Mouse (Mus musculus) E14TG2a.4 (cell line): Measurements from ENCODE around the gene Iqcf1.

ENCODE experiments used
- H3K27me3 ChIP-seq: 2 replicates; pipeline ENCODE4 v1.6.1; 2014; ENCODE audit warnings: low read length, control low read depth; ENCODE audit not compliant: insufficient read depth
- H3K36me3 ChIP-seq: 2 replicates; pipeline ENCODE4 v1.6.1; 2014; ENCODE audit warnings: low read length, control low read depth; ENCODE audit not compliant: insufficient read depth
- H3K4me1 ChIP-seq: replicated peaks from 2 replicates; pipeline ENCODE4 v1.6.1; 2014; ENCODE audit warnings: low read depth, low read length, control low read depth
- H3K4me3 ChIP-seq: replicated peaks from 2 replicates; pipeline ENCODE4 v1.5.1; 2014; ENCODE audit warnings: mild to moderate bottlenecking, low read length
- H3K9me3 ChIP-seq: 2 replicates; pipeline ENCODE4 v1.6.1; 2014; ENCODE audit warnings: low read length, control low read depth
- CTCF ChIP-seq: conservative IDR thresholded peaks from 2 replicates; pipeline ENCODE4 v1.5.1; 2014; ENCODE audit warnings: low read length
- NANOG ChIP-seq: IDR thresholded peaks from 2 replicates; pipeline ENCODE4 v1.6.1; 2014; ENCODE audit warnings: borderline replicate concordance, low read length, mixed read lengths
- POU5F1 ChIP-seq: IDR thresholded peaks from 2 replicates; pipeline ENCODE4 v1.6.1; 2014; ENCODE audit warnings: low read length, borderline replicate concordance

The Iqcf1 gene

DNA sequence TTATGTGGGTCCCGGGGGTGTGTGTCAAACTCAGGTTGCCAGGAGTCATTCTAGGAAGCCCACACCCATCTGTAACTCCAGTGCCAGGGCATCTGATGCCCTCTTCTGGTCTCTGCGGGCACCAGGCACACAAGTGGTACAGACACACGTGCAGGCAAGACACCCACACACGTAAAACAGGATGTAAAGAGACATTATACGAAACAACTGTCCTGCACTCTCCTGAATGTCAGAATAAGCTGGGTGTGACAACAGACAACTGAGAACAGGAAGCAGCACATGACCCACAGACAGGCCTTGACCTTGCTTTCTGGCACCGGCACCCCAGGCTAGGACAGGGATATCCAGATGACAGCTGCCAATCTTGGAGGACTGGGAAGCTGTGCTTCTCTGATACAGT lies 30.4 kb upstream of the Iqcf1 start:
- TF ChIP-seq NANOG (no peak), CTCF (no peak), POU5F1 (no peak)
- Histone ChIP-seq H3K27me3 (peaks cover 16% of the 10 kb centered on the region), H3K4me3 (no peak overlapping the region), H3K4me1 (peaks cover 60% of the 10 kb centered on the region), H3K9me3 (no peaks in the 10 kb centered on the region), H3K36me3 (peaks cover 1% of the 10 kb centered on the region; the same call in 1 of the 2 replicates)

DNA sequence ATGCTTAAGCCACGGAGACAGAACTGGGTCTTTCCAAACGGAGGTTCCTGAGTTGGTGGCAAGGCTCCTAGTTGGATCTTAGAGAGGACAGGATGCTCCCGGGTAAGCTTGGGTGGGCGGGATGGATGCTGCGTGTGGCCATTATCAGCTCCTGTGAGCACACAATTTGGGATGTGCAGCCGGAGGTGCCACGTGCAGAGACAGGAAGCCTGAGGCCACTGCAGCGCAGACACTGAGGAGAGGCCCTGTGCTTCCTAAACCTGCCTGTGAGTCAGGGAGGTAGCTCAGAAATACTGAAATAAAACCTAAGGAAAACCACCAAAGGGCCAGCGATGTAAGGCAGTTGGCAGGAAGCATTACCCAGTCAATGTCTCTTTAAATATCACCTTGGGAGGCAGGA lies 30.0 kb upstream of the Iqcf1 start:
- H3K4me1 ChIP-seq = peaks cover 61% of the 10 kb centered on the region
- H3K9me3 ChIP-seq = no peaks in the 10 kb centered on the region
- peaks cover 16% of the 10 kb centered on the region for H3K27me3 ChIP-seq
- no peak overlapping the region for H3K4me3 ChIP-seq
- no peaks in the 10 kb centered on the region for H3K36me3 ChIP-seq
- TF ChIP-seq NANOG (no peak), CTCF (no peak), POU5F1 (no peak)

DNA sequence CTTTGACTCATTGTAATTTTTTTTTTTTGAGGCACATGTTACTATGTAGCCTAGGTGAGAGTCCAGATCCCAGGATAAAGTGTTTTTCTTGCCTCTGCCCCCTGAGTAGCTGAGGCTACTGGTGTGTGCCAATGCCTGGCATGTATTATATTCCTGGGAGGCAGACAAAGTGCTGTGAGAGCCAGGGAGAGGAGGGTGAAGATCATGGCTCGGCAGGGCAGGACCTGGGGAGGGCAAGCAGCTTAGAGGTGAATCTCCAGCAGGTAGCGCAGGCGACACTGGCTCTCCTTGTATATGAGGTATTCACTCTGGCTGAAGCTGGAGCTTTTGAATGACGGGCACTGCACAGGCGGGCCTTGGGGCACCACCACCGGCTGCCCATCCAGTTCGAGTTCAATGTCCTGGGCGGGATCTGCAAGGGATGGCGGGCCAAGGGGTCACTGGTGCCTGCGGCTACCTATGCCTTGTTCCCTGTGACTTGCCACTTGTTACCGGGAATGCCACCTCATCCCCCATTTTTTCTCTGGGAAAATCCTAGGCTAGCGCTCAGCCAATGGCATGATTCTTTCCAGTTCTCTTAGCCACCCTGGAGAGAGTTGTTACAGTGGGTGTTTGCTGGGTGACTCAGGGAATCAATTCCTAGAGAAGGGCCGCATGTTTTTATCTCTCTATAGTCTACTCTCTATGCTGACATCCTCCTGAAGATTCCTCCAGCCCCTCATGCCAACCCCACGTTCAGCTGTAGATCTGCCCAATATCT lies 28.6 kb upstream of the Iqcf1 start:
- H3K9me3 ChIP-seq = no peaks in the 10 kb centered on the region
- peaks cover 67% of the 10 kb centered on the region for H3K4me1 ChIP-seq
- no peaks in the 10 kb centered on the region for H3K36me3 ChIP-seq
- peaks cover 9% of the 10 kb centered on the region for H3K27me3 ChIP-seq
- H3K4me3 ChIP-seq = peak overlapping the region; percentile 69
- TF ChIP-seq CTCF (no peak), NANOG (no peak), POU5F1 (no peak)

DNA sequence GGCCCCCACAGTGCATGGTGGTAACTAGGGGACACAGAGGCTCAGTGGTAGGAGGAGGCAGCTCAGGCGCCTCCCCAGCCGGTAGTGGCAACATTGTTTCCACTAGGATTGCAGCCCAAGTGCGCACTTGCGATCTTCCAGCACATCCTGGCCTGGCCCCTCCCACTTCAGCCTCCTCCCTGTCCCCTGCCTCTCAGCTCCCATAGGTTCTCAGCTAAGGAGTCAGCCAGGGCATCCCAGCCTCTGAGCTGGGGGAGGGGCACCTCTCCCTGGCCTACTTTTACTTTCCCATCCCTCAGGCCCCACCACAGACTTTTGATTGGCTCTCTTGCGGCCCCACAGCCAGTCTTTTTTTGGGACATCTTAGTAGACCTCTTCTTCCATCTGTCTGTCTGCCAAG lies 27.9 kb upstream of the Iqcf1 start:
- Histone ChIP-seq H3K4me1 (peaks cover 71% of the 10 kb centered on the region), H3K27me3 (peaks cover 3% of the 10 kb centered on the region), H3K36me3 (no peaks in the 10 kb centered on the region), H3K4me3 (peak overlapping the region; percentile 69), H3K9me3 (no peaks in the 10 kb centered on the region)
- no peak for TF ChIP-seq NANOG
- no peak for TF ChIP-seq CTCF
- no peak for TF ChIP-seq POU5F1

DNA sequence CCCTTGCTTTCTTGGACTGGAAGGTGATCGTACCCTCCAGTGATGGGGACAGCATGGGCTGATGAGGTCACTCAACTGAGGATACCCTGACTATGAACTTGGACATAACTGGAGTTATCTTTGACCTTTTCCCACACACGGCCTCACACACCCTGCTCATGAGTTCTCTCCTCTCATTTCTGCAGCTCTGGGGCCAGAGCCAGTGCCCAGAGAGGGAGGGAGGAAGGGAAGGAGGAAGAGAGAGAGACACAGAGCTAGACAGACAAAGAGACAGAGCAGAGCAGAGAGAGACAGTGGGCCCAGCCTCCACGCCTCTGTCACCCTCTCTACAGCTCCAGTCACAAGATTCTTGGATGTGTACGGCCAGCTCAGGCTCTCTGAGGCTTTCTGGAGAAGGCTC lies 27.4 kb upstream of the Iqcf1 start:
- H3K27me3 ChIP-seq = no peaks in the 10 kb centered on the region
- TF ChIP-seq CTCF (no peak), POU5F1 (no peak), NANOG (no peak)
- H3K4me3 ChIP-seq = no peak overlapping the region
- no peaks in the 10 kb centered on the region for H3K9me3 ChIP-seq
- H3K36me3 ChIP-seq = no peaks in the 10 kb centered on the region
- peaks cover 71% of the 10 kb centered on the region for H3K4me1 ChIP-seq

DNA sequence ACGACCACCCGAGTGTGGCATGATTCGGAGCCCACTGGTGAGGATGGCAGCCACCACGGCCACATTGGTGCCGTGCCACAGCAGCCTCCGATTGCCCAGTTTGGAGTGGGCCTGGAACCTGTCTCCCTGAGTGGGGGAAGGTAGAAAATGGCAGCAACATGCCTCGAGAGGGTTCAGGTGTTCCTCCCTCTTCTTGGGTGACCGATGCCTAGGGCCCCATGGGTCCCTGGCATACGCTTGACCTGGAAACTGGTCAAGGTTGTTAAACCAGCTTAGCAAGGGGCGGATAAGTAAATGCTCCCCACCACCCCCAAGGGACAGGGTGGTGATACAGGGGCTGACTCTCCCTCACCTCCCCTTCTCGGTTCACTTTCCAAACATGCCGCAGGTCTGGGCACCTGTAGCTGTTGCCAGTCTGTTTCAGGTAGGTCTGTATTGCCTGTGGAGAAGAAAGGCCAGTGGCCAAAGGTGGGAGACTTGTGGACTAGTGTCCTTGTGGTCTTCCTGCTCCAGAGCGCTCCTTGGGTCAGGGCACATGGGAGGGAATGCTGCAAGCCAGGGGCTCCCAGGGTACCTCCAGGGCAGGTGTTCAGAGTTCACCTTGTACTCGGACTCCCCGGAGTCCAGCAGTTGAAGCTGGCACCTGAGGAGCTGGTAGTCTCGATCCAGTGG lies 26.6 kb upstream of the Iqcf1 start:
- TF ChIP-seq NANOG (no peak), CTCF (no peak), POU5F1 (no peak)

DNA sequence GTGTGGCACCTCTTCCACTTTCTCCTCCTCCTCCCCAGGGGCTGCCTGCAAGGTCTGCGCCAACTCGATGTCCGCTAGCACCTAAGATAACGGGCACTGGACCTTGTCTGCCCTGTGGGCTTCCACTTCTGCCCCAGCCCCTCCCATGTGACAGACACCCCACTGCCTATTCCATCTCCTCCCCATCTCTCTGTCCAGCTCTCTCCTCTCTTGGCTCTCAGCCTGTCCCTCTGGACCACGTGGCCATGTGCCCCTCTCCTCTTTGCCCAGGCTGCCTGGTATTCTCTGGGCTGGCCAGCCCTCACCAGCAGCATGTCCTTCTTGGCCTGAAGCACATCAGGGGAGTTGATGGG lies 26.0 kb upstream of the Iqcf1 start:
- Histone ChIP-seq H3K4me1 (peaks cover 81% of the 10 kb centered on the region), H3K27me3 (no peaks in the 10 kb centered on the region), H3K9me3 (no peaks in the 10 kb centered on the region), H3K4me3 (no peak overlapping the region), H3K36me3 (0 out of 2 replicates have a peak, but pooled peaks cover 2% of the 10 kb centered on the region)
- TF ChIP-seq POU5F1 = no peak
- no peak for TF ChIP-seq CTCF
- no peak for TF ChIP-seq NANOG

More for the DNA sequence above, 26.6 kb upstream of the Iqcf1 start:
- H3K9me3 ChIP-seq = no peaks in the 10 kb centered on the region
- peaks cover 77% of the 10 kb centered on the region for H3K4me1 ChIP-seq
- no peaks in the 10 kb centered on the region for H3K27me3 ChIP-seq
- H3K4me3 ChIP-seq = no peak overlapping the region
- no peaks in the 10 kb centered on the region for H3K36me3 ChIP-seq

DNA sequence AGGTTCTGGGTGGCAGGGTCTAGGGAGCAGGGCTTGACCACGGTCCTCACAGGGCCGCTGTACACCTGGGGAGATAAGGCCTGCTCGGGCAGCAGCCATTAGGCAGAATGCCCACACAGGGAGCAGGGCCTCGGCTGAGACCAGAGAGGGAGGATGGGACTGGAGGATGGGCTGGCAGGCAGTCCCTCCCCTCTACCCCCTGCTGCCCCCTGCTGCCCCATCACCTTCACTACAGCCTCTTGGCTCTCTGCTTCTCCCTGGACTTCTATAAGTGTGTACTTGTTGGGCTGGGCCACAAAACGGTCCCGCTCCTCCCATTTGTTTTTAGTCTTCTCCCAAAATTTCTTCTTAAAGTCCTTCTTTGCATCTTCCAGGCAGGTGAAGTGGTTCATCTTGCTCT lies 25.3 kb upstream of the Iqcf1 start:
- 0 out of 2 replicates have a peak overlapping the region, but pooled peaks have one; percentile 13 for H3K4me3 ChIP-seq
- peaks cover 9% of the 10 kb centered on the region for H3K36me3 ChIP-seq
- peaks cover 82% of the 10 kb centered on the region for H3K4me1 ChIP-seq
- no peaks in the 10 kb centered on the region for H3K27me3 ChIP-seq
- H3K9me3 ChIP-seq = no peaks in the 10 kb centered on the region
- TF ChIP-seq NANOG = no peak
- TF ChIP-seq CTCF = peak; percentile 61

DNA sequence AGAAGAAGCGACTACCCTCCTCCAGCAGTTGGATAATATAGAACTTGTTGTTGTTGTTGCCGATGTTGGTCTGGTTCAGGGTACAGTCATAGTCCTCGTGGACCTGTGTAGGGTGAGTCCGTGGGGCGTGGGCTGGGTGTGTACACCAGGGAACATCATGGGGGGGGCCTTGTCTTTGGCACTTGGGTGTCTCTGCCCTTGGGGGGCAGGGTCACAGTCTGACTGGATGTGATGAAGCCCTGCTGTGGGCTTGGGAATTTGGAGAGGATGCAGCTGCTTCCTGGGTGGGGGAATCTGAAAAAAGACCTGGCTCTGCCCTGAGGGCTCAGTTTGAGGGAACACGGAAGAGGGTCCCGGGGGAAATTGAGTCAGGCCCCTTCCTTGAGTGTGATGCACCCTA lies 24.7 kb upstream of the Iqcf1 start:
- no peak for TF ChIP-seq NANOG
- TF ChIP-seq POU5F1 = no peak
- no peak for TF ChIP-seq CTCF
- no peaks in the 10 kb centered on the region for H3K9me3 ChIP-seq
- H3K4me3 ChIP-seq = peak overlapping the region; percentile 52
- H3K4me1 ChIP-seq = peaks cover 82% of the 10 kb centered on the region
- H3K27me3 ChIP-seq = no peaks in the 10 kb centered on the region
- peaks cover 15% of the 10 kb centered on the region for H3K36me3 ChIP-seq
